Mouse (Mus musculus) embryonic fibroblast, embryonic 13.5 days (primary cell): ENCODE results near the gene Gpr137b.
"Not testable (repeated sequence)": the region's sequence is repeated elsewhere in the genome, so short reads cannot be mapped to it uniquely, and the experiment has no call there.

Experiments used
- CTCF ChIP-seq: IDR thresholded peaks from 2 replicates; pipeline ENCODE4 v1.5.1; 2011; ENCODE audit warnings: mild to moderate bottlenecking, control low read depth, low read length, moderate library complexity, borderline replicate concordance; ENCODE audit not compliant: insufficient read depth
- POLR2A ChIP-seq: IDR thresholded peaks from 2 replicates; pipeline ENCODE4 v1.6.1; 2011; ENCODE audit warnings: low read depth, mild to moderate bottlenecking, control low read depth, low read length, moderate library complexity

DNA sequence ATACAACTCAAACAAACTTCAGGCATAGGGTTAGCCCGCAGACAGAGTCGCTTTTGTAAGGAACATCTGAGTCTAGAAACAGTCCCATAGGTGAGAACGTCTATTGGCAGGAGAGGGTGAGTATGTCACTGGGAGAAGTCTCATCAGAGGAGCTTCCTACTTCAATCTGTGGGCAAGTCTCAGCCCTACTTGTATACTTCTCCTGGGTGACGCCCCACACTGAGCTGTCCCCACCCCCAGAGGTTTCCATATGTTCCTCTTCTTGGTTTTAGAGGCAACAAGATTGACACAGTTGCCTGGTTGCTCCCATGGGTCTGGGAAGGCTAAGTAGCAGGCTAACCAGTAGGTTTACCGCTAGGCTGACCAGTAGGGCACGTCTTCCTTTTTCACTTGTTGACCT, 10.0 kb upstream of the Gpr137b start:
- TF ChIP-seq POLR2A, CTCF: not testable (repeated sequence)
